Mouse (Mus musculus): ENCODE data around the gene Mapk1.

The Mapk1 gene

GRCm38 (mm10) chr16:17018071-17018470 lies 34.9 kb downstream of the Mapk1 start:
- no peak for DNase-seq

- DNase-seq = no peak
Measured at GRCm38 (mm10) chr16:17024469-17025148, 41.4 kb downstream of the Mapk1 start.

DNA sequence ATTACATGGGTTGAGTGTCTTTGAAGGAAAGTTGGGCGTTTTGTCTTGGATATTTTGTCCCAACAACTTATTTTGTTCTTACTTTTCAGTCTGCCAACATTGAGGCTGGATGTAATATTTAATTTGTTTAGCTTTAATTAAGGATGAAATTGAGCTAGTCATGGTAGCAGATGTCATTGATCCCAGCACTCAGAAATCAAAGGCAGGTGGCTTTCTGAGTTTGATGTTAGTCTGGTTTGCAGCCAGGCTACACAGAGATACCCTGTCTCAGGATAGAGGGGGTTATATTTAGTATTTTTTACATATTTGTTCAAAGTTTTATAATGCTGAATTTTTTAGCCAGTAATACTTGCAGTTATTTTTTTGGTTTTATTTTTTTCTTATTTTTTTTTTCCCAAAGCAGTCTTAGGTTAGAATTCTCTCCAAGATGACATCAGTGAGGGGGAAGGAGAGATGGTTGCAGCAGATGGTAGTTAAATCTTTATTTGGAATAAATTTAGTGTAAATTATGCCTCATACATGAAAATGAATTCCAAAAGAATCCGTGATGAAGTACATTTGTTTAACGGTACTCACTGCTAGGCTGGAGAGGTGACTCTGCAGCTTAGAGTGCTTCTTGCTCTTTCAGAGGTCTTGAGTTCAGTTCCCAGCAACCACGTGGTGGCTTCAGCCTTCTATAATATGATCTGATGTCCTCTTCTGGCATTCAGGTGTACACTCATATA lies 47.0 kb downstream of the Mapk1 start:
- peak; percentile 18 for DNase-seq

- no peak for DNase-seq
Measured at GRCm38 (mm10) chr16:17033754-17034153, 50.6 kb downstream of the Mapk1 start.

GRCm38 (mm10) chr16:17040716-17041115 lies 57.5 kb downstream of the Mapk1 start:
- DNase-seq = no peak

GRCm38 (mm10) chr16:17041417-17041816 lies 58.2 kb downstream of the Mapk1 start:
- DNase-seq = no peak

- peak; percentile 25 for DNase-seq
Measured at GRCm38 (mm10) chr16:17044320-17044719, 61.1 kb downstream of the Mapk1 start.

DNA sequence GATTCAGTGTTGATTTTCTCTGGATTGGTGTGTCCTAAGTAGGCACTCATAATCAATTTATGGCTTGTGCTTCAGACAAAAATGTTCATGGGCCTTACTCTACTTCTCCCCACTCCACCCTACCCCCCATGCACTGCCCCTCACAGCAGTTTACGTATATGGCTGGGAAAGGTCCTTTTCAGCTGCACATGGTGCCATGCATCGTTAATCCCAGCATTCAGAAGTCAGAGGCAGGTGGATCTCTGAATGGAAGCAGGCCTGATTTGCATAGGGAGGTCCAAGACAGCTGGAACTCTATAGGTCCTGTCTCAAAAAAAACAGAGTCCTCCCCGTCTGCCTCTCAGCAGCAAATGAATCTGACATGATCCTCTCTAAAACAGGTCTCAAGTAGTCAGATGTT lies 62.1 kb downstream of the Mapk1 start:
- DNase-seq = no peak

DNA sequence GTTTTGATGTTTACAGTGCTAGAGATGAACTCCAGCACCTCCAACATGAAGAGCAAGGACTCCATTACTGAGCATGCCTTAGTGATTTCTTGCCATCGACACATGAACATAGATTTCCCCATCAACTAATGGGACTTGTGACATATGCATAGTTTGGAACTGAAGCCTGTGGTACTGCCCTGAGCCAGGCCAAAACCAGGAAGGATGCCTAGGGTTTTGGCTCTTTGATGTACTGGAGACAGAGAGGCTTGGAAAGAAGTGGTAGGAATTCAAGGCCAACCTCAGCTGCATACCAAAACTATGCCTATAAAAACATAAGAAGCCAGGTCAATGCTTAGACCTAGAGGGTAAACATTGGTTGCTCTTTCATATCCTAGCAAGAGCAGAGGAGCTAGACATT lies 66.7 kb downstream of the Mapk1 start:
- no peak for DNase-seq

- no peak for DNase-seq
Measured at GRCm38 (mm10) chr16:17052087-17052486, 68.9 kb downstream of the Mapk1 start.

DNA sequence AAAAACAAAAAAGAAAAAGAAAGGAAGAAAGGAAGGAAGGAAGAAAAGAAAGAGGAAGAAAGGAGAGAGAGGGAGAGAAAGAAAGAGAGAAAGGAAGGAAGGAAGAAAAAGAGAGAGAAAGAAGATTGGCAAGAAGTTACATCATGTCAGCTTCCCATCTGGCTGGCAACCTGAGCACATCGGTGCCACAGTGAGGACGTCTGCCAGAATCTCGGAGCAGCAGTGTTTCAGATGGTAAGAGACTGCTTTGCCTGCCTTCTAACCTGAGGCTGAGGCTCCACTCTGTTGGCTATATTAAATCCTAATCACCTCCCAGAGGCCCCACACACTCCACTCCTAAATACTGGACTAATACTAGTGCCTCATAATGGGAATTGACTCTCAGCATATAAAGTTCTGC lies 70.7 kb downstream of the Mapk1 start:
- DNase-seq = no peak

GRCm38 (mm10) chr16:17055584-17055983 lies 72.4 kb downstream of the Mapk1 start:
- DNase-seq = peak; percentile 69

- DNase-seq = no peak
Measured at GRCm38 (mm10) chr16:17062338-17062737, 79.2 kb downstream of the Mapk1 start.

DNA sequence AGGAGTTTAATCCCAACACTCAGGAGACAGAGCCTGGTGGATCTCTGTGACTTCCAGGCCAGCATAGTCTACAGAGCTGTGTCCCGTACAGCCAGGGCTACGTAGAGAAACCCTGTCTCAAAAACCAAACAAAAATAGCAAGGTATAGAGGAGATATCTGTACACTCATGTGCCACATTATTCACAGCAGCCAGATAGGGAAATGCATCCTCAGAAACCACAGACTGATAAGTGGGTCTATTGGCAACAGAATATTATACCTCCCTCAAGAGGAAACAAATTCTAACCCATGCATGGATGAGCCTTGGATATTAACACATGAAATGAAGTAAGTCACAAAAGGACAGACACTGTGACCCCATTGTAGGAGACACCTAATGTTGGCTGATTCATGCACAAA lies 84.4 kb downstream of the Mapk1 start:
- DNase-seq = no peak

DNA sequence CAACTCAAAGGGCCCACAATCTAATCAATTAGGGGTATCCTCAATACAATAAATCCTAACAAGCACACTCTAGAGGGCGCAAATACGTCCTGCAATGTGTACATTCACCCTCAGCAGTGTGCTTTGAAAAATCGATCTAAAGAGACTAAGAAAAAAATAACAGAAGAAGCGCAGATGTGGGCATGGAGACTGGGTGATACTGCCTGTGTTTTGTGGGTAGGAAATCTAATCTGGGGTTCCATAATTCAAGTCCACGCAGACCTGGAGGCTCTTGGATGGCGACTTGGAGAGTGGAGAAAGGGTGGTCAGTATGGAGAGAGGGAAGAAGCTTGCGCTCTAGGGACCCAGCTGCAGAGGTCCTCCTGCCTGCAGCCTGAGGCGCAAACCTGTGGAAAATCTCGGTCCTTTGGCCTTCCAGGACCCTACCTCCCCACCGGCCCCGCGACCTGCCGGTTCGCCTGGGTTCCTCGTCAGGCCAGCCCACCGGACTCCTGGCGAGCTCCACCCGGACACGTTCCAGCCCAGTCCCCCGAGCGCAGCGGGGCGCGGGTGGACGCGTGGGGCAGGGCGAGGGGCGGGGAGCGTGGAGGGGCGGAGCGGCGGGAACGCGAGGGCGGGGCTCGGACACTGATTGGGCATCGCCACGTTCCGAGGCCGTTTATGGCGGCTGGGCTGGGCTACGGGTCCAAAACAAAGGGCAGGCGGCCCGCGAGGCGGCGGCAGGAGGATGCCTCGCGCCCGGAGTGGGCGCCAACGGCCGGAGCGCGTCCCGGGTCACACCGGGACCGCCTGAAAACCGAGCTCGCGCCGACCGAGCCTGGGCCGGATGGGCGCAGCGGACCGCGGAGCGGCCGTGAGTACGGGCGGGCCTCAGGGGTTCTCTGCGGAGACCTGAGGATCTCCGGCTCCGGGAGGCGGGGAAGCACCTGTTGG lies 86.6 kb downstream of the Mapk1 start, which contains the start of gene Ypel1:
Gene Ypel1 (plus strand): TSS at position 186 of the 933 bp plus-strand sequence.
- DNase-seq = peak; percentile 89

GRCm38 (mm10) chr16:17070716-17071115 lies 87.5 kb downstream of the Mapk1 start:
- no peak for DNase-seq

DNA sequence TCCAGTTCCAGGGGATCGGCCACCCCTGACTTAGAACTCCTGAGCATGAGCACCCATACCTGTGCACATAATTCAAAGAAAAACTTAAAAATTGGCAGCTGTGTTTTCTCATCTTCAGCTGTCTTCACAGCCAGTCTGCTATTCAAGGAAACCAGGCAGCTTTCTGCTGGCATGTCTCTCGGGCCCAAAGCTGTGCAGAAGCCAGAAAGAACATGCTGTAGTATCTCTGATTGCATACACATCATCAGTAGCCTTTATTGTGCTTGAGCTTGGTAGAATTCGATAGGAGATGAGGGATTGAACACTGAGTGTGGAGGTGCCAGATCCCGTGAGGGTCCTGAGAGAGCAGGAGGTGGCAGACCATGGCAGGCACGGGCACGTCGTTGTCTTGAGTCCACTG lies 89.8 kb downstream of the Mapk1 start:
- no peak for DNase-seq

DNA sequence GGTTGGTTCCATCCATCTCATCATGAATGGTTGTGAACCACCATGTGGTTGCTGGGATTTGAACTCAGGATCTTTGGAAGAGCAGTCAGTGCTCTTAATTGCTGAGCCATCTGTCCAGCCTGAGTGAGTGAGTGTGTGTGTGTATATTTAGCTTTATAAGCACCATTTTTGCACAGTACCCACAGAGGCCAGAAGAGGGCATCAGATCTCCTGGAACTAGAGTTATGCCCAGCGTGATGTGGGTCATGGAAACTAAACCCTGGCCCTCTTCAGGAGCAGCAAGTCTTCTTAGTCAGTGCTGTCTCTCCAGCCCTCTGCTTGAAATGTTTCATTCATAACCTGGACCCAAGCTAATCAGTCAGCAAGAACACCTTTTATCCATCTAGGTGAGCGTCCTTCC lies 93.1 kb downstream of the Mapk1 start:
- DNase-seq = no peak

- DNase-seq = no peak
Measured at GRCm38 (mm10) chr16:17076869-17077268, 93.7 kb downstream of the Mapk1 start.

DNA sequence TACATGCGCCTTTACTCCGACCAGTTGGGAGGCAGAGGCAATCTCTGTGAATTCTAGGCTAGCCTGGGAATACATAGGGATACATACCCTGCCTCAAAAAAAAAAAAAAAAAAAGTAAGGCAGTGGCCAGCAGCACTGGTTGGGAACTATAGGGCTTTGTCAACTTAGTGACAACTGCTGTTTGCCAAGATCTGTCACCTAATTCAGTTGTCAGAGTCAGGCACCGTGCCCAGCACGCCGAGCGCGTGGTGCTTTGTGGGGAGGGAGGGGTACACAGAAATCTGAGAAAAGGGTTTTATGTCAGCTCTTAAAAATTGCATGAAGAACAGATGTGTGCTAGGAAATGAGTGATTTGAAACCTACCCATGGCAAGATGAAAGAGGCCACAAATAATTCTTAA lies 94.9 kb downstream of the Mapk1 start:
- DNase-seq = no peak

DNA sequence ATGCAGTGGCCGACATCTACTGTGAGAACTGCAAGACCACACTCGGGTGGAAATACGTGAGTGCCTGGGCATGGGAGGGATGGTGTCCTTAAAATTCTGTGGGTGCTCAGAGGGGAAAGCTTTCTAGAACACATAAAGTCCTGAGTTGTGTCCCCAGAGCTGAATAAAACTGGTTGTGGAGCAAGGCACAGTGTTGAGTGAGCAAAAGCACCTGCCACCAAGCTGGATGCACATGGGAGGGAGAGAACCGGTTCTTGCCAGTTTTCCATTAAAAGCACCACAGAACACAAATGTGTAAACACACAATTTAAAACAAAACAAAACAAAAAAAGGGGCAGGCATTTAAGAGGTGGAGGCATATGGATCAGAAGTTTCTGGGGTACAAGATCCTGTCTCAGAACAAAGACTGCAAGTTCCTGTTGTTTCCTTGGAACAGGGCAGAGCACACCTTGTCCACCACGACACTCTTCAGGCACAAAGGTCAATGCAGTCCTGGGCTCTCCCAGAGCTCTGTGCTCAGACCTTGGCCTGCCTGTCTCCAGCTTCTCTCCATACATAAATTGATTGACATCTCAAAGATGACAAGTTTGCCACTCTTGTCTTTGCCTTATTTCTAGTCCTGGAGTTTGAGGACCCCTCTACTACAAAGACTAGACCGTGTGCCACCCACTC lies 99.1 kb downstream of the Mapk1 start:
- DNase-seq = no peak

DNA sequence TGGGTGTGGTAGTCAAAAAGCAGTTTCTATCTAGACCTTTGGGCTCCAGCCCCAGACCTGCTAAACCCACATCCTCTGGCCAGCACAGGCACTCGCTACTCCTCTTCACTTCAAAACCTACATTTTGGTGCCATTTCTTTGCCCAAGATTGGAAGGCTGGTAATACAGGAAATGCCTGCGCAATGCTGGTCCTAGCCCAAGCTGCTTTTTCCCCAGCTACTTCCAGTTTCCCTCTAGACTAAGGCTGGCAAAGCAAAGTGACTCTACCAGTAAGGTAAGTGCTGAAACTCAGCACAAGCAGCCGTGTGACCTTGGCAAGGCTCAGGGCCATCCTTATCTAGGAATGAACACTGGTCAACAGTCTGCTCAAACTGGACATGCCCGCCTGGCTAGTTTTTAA lies 102.5 kb downstream of the Mapk1 start:
- no peak for DNase-seq

DNA sequence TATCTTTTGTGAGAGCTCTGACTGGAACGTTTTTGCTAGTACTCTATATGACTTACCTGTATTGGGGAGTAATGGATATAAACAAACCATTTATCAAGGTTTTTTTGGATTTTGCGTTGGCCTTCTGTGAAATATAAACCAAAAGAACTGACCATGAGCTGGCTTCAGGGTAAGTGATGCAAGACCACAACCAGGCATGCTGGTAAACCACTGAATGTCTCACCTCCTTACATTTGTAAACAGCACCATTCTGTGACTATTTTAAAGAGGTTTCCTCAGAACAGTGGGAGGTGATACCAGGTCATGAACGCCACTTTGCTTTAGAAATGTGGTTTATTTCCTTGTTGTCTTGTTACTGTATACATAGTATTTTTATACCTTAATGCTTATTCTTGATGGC lies 103.1 kb downstream of the Mapk1 start:
- DNase-seq = no peak

Data from right cerebral cortex, adult 18-20 months (tissue).